Mouse (Mus musculus) neural tube, embryonic 10.5 days (tissue): ENCODE data around the gene Gpatch8.

ENCODE experiments used
- DNase-seq: peaks from one replicate; pipeline ENCODE4 v3.0.0-alpha.2; 2017; ENCODE audit warnings: low spot score; ENCODE audit errors: extremely low spot score

The Gpatch8 gene

DNA sequence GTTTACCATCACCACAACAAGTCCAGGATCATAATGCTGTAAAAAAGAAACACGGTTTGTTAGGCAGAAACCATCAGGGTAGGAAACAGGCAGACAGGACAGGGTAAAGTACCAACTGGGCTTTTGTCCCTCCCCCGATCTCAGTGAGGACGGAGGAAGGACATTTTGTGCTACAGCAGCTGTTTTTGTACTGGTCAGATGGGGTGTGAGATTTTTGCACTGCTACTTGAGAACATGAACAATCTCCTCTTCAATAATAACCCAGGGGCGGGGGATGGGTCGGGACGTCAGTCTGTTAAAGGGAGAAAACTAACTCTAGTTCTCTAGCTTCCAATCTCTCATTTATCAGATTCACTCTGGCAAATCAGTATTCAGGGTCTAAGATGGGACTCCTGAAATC lies 46.0 kb downstream of the Gpatch8 start:
- no peak for DNase-seq

- DNase-seq = no peak
Measured at GRCm38 (mm10) chr11:102496732-102497131, 59.5 kb downstream of the Gpatch8 start.

DNA sequence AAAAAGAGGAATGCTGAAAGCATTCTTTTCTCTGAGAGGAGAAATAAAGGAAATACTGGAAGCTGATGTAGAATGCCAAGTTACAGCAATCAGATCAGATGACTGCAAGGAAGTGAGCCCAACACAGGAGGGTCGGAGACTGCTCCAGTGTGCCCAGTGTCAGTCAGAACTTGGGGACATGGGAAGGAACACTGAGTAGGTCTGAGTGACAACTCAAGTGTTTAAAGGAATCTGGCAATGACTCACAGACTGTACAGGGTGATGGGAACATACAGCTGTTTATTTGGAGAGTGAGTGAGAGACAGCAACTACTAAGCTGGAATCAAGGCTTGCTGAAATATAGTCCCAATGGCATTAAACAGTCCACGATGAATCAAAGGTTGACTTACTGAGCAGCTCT lies 60.0 kb downstream of the Gpatch8 start:
- DNase-seq = no peak

GRCm38 (mm10) chr11:102495742-102496141 lies 60.5 kb downstream of the Gpatch8 start:
- DNase-seq = no peak

GRCm38 (mm10) chr11:102495114-102495513 lies 61.1 kb downstream of the Gpatch8 start:
- DNase-seq = no peak

GRCm38 (mm10) chr11:102494063-102494650 lies 62.0 kb downstream of the Gpatch8 start:
- DNase-seq = no peak

DNA sequence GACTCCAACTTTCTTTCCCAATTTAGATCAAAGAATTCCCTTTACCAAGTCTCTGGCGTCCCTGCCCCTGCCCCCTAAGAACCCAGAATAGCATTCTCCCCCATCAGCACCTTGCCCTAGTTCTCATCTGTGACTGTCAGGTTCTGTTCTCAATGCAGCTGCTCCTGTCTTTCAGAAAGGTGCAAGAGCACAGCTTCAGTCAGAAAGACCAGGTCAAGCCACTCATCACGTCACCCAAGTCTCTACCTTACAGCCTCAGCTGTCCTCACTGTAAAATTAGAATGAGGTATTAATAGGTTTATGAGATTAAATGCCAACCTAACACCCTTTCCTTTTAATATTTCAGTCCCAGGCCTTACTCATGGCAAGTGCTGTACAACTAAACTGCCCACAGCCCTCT lies 63.0 kb downstream of the Gpatch8 start:
- no peak for DNase-seq

DNA sequence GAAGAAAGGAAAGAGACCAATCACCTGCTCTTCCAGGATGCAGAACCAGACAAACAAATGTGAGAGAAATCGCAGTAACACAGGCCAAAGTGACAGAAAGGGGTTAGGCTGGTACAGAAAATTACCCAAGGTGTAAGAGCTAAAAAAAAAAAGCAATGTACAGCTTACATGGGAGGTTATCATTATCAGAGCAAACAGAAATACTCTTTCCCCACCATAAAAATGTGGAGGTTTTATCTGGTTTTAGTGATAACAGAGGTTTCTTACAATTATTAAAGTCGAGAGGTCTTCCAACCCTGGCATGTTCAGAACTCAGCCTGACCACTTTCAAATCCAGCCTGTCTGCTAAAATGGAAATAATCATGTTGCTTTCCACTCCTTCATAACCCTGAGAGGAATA lies 68.3 kb downstream of the Gpatch8 start:
- DNase-seq = no peak

GRCm38 (mm10) chr11:102486733-102487386 lies 69.3 kb downstream of the Gpatch8 start:
- peak; percentile 39 for DNase-seq

DNA sequence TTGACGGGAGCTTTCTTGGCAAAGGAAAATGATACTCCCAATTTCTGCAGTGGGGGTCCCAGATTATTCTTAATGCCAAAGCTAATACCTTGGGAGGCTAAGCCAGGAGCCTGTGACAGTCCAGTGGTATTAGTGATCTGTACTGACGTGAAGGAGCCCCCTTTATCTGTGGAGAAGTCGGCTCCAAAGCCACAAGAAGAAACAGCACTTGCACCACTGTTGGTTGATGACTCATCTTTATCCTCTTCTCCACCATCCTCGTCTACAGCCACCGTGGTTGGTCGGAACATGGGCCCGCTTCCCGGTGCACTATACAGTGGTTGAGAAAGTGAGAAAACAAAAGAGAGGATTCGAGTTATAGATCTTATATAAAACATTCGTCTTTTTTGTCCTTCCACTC lies 74.4 kb downstream of the Gpatch8 start:
- DNase-seq = no peak

DNA sequence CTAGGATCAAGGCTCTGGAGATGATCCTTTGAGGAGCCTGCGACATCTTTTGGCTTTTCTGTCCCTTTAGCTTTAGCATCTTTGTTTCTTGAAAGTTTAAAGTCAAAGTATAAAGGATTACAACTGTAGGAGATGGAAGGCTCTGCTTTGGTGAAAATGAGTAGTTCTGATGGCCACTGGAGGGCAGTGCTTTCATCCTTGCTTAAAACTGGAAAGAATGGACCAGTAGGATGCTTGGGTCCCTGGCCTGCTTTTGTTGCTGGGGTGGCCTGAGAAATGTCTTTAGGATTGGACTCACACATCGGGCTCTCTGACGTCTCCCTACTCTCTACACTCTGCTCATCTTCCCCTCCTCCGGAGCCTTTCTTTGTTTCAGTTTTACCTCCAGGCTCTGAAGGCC lies 75.3 kb downstream of the Gpatch8 start:
- no peak for DNase-seq

DNA sequence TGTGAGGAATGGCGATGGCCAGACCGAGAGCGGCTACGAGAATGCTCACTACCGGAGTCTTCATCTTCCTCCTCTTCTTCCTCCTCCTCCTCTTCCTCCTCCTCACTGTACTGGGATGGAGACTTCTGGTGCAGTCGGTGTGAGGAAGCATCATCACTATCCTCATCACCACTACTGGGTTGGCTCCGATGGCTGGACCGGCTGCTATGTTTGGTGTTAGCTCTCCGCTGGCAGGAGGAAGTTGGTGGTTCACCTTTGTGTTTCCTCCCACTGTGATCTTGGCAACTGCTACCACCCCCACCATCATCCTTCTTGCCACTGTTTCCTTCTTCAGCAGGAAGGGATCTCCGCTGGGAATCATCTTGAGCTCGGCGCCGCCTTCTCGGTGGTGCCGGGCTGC lies 76.1 kb downstream of the Gpatch8 start:
- DNase-seq = no peak

DNA sequence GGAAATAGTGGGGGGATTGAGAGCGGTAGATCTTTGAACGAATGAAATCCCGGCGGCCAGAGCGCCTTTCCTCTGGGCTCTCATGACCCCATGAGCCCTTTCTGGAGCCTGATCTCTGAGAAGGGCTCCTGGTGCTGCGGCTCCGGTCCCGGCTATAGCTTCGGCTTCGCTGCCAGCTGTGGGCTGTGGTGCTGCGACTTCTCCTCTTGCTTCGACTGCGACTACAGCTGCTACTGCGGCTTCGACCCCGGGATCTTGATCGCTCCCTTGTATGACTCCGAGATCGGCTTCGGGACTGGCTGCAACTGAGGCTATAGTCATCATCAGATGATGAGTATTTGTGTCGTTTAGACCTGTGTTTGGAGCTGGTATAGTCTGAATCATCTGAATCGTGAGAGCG lies 76.6 kb downstream of the Gpatch8 start:
- no peak for DNase-seq

DNA sequence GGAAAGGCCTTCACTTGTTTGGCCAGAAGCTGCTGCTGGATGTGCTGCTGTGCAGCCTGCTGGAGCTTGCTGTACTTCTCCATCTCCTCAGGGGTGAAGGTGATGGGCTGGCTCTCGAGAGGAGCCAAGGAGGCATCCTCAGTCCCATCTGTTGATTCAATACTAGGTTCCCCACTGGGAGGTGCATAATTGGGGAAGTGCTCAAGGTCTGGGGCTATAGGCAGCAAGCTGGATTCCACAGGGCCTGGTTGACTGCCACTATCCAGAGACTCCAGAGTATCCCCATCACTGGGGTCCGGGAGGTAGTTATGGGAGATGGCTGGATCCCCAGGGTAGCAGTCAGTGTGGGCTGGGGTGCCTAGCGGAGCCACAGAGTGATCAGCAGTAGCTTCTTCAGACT lies 77.5 kb downstream of the Gpatch8 start:
- DNase-seq = no peak

- no peak for DNase-seq
Measured at GRCm38 (mm10) chr11:102475027-102475426, 81.2 kb downstream of the Gpatch8 start.

DNA sequence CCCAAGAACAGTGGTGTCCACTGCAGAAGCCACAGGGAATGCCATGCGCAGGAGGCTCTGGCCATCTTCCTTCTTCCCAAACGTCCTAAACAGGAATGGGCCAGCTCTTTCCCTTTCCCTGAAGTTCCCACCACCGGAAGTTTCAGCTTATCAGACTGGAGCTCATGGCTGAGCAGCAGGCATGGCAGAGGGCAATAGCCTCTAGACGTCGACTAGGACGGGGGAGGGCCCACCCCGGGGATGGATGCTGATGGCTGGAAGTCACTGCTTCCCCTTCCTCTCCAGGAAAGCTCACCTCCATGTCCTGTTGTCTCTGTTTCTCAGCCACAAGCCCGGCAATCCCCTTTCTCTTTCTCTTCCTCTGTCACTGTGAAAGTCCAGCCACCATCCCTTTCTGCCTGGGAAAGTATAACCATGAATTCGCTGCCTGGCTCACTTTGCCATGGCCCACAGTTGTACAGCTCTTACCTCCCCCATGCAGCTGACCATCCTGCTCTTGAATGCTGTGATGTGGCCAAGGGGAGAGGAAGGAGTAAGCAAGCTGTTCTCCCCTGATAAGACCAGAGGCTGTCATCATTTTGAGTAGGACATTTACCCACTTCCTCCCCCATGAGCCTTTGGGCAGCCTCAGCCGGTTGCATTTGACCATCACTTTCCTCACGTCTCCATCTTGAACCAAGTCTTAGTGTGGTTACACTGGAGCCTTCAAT lies 86.4 kb downstream of the Gpatch8 start, which contains the start of gene Itga2b:
Gene Itga2b (minus strand): TSS at position 475 of the 710 bp plus-strand sequence.
- no peak for DNase-seq

DNA sequence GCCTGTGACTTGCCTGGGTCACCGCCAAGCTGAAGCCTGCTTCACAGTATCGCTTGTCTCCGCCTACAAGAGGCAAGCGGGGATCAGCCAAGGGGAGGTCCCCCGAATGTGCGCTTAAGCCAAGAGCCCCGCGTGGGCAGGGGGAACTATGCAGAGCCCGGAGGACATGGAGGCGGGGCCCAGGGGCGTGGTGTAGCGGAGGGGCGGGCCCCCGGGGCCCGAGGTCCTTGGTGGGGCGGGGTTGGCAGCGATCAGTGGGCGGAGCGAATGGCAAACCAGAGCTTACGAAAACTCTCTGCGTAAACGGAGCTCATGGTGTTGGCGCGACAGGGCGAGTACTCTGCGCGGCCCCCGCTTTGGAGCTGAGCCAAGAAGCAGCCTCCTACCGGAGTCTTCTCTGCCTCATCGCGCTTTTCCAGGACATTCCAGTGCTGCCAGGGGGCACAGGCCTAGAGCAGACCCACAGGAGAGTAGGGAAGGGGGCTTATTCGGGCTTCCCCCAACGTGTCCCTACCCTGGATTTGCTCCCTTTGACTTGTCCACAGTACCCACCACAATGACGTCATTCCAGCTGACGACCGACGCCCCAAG lies 89.1 kb downstream of the Gpatch8 start:
- DNase-seq = peak; percentile 92

- DNase-seq = no peak
Measured at GRCm38 (mm10) chr11:102465713-102466436, 90.3 kb downstream of the Gpatch8 start.

DNA sequence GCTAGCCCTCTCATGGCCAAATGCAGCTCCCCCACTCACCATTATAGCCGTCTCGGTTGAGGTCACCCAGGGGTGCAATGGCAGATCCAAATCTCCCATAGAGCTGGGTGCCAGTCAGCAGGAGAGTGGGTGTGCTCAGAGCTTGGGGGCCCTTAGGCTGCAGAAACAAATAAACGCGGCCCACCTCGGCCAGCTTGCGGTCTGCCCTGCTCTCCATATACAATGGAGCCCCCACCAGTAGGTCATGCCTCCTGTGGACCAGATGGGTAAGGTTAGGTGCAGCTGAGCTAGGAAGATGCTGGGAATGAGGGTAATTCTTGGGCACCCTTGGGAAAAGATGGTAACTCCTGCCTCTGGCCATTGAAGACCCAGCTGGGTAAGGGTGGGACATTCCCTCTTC lies 91.3 kb downstream of the Gpatch8 start:
- no peak for DNase-seq

GRCm38 (mm10) chr11:102461764-102462163 lies 94.4 kb downstream of the Gpatch8 start:
- DNase-seq = no peak

GRCm38 (mm10) chr11:102460541-102460940 lies 95.7 kb downstream of the Gpatch8 start:
- no peak for DNase-seq
